10 mouse cellular contexts compared by ENCODE assay signal in the genomic region with DNA sequence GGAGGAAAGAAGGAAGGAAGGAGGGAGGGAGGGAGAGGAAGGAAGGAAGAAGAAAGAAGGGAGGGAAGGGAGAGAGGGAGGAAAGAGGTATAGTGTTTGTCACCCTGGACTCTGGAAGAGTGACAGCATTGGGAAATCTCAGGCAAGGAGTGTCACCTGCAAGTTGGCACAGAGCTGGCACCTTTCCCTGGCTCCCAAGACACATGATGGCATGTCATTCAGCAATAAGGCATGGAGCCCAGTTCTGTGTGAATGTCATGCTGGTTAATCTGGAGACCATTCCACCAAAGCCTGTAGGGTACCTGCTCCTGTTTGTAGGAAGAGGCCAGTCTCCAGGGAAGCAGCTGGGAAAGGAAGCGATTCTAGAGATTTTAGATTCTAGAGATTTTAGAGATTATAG. TPM values are rescaled to one million over a fixed set of nuclear protein-coding genes. Genes with fewer than 3 reads are reported as not detected.
"Had no signal": no experiment of that assay in that cellular context is flagged by ENCODE, and none has a peak within 500 bp of the region (broad histone marks: within the 10 kb centered on the region; RNA-seq: fewer than 3 reads in every experiment).

No protein-coding gene starts in this region.

- DNase-seq: kidney, postnatal 14 days; lung, adult 18-20 months; right cerebral cortex, postnatal 14 days; thymus, adult 2 months had no signal

RNA-seq across cellular contexts. Expression of a gene that starts 2.3 kb away (rescaled TPM):
- total RNA-seq: layer of hippocampus, adult 8-10 months; layer of hippocampus, postnatal 14 days; left cerebral cortex, adult 2 months; left cerebral cortex, postnatal 14 days; megakaryocyte-erythroid progenitor cell, adult 5-6 weeks; midbrain, postnatal 0 days had no signal

RNA-seq across cellular contexts. Expression of a gene that starts 4.7 kb away (rescaled TPM):
- total RNA-seq: layer of hippocampus, adult 8-10 months; layer of hippocampus, postnatal 14 days; left cerebral cortex, adult 2 months; left cerebral cortex, postnatal 14 days; megakaryocyte-erythroid progenitor cell, adult 5-6 weeks; midbrain, postnatal 0 days had no signal

RNA-seq across cellular contexts. Expression of a gene that starts 14.4 kb away (rescaled TPM):
- total RNA-seq: layer of hippocampus, adult 8-10 months; layer of hippocampus, postnatal 14 days; left cerebral cortex, adult 2 months; left cerebral cortex, postnatal 14 days; megakaryocyte-erythroid progenitor cell, adult 5-6 weeks; midbrain, postnatal 0 days had no signal

RNA-seq across cellular contexts. Expression of a gene that starts 19.7 kb away (rescaled TPM):
- total RNA-seq: layer of hippocampus, adult 8-10 months; layer of hippocampus, postnatal 14 days; left cerebral cortex, adult 2 months; left cerebral cortex, postnatal 14 days; megakaryocyte-erythroid progenitor cell, adult 5-6 weeks; midbrain, postnatal 0 days had no signal

RNA-seq across cellular contexts. Expression of a gene that starts 21.9 kb away (rescaled TPM):
- total RNA-seq: layer of hippocampus, adult 8-10 months; layer of hippocampus, postnatal 14 days; left cerebral cortex, adult 2 months; left cerebral cortex, postnatal 14 days; megakaryocyte-erythroid progenitor cell, adult 5-6 weeks; midbrain, postnatal 0 days had no signal
